Mouse (Mus musculus) CH12.LX (cell line): ENCODE results near the gene AL732309.1. TPM values are rescaled to one million over a fixed set of nuclear protein-coding genes. Genes with fewer than 3 reads are reported as not detected.
A peak's percentile ranks its signal among the peaks of the same experiment; 100 is the strongest.

ENCODE experiments used
- DNase-seq: peaks from one replicate; pipeline ENCODE4 v3.0.0-alpha.2; 2013; ENCODE audit errors: extremely low read depth
- H3K27ac ChIP-seq: 2 replicates; pipeline ENCODE4 v1.5.1; 2012; ENCODE audit warnings: low read depth, mild to moderate bottlenecking, control low read depth, moderate library complexity; ENCODE audit not compliant: insufficient read depth
- H3K27me3 ChIP-seq: replicated peaks from 2 replicates; pipeline ENCODE3; 2012; ENCODE audit warnings: inconsistent platforms
- H3K36me3 ChIP-seq, 2 experiments: replicated peaks in 1 of 2; 2 replicates each; pipeline versions ENCODE3 to v1.6.1; 2012; ENCODE audit warnings: inconsistent platforms in 1 of 2, low read length in 1 of 2, mild to moderate bottlenecking in 1 of 2, mixed read lengths in 1 of 2, moderate library complexity in 1 of 2; ENCODE audit not compliant: control insufficient read depth in 1 of 2, insufficient read depth in 1 of 2
- H3K4me1 ChIP-seq, 2 experiments: 2 replicates each; pipeline ENCODE4 v1.6.1; 2012; ENCODE audit warnings: inconsistent platforms in 1 of 2, moderate library complexity in 1 of 2; ENCODE audit not compliant: insufficient read depth in 2 of 2, control insufficient read depth in 1 of 2
- H3K4me2 ChIP-seq: 2 replicates; pipeline ENCODE4 v1.6.1; 2012; ENCODE audit warnings: low read depth, mild to moderate bottlenecking, control low read depth; ENCODE audit not compliant: poor library complexity, insufficient read depth, severe bottlenecking
- H3K4me3 ChIP-seq, 3 experiments: fragments of 150-350 bp in 1 of 3; sonication (generic) in 1 of 3; replicated peaks in 1 of 3; 2 replicates each; pipeline versions ENCODE3 to v1.5.1; 2011 to 2012; ENCODE audit warnings: low read depth in 2 of 3, low read length in 2 of 3, mild to moderate bottlenecking in 2 of 3, moderate library complexity in 2 of 3, control low read depth in 1 of 3, improper control_type of control experiment in 1 of 3, inconsistent platforms in 1 of 3, mixed read lengths in 1 of 3; ENCODE audit not compliant: poor library complexity in 1 of 3
- H3K79me2 ChIP-seq: replicated peaks from 2 replicates; pipeline ENCODE4 v1.6.1; 2012; ENCODE audit warnings: mild to moderate bottlenecking, moderate library complexity; ENCODE audit not compliant: control insufficient read depth, poor library complexity, insufficient read depth, severe bottlenecking; ENCODE audit errors: extremely low read depth
- H3K9ac ChIP-seq: 2 replicates; pipeline ENCODE4 v1.6.1; 2012; ENCODE audit warnings: low read depth, mild to moderate bottlenecking, control low read depth, moderate library complexity; ENCODE audit not compliant: insufficient read depth
- H3K9me3 ChIP-seq: replicated peaks from 2 replicates; pipeline ENCODE3; 2012; ENCODE audit warnings: low read length, inconsistent platforms, mixed read lengths
- CHD1 ChIP-seq: IDR thresholded peaks from 2 replicates; pipeline ENCODE4 v1.6.1; 2012; ENCODE audit warnings: low read depth, low read length, improper control_type of control experiment, inconsistent platforms
- CHD2 ChIP-seq: IDR thresholded peaks from 2 replicates; pipeline ENCODE4 v1.6.1; 2011; ENCODE audit warnings: low read length, improper control_type of control experiment
- CTCF ChIP-seq, 2 experiments: IDR thresholded peaks in 1 of 2; conservative IDR thresholded peaks in 1 of 2; 2 replicates each; pipeline ENCODE4 v1.5.1; 2011 to 2012; ENCODE audit warnings: low read depth in 2 of 2, low read length in 2 of 2, improper control_type of control experiment in 1 of 2, inconsistent platforms in 1 of 2, mild to moderate bottlenecking in 1 of 2, moderate library complexity in 1 of 2
- E2F4 ChIP-seq: IDR thresholded peaks from 2 replicates; pipeline ENCODE4 v1.6.1; 2011; ENCODE audit warnings: low read depth, low read length, improper control_type of control experiment; ENCODE audit not compliant: insufficient replicate concordance
- ELF1 ChIP-seq: IDR thresholded peaks from 2 replicates; pipeline ENCODE4 v1.6.1; 2014; ENCODE audit warnings: low read depth, mild to moderate bottlenecking, inconsistent platforms, low read length, improper control_type of control experiment
- EP300 ChIP-seq: IDR thresholded peaks from 2 replicates; pipeline ENCODE4 v1.6.1; 2011; ENCODE audit warnings: low read length, improper control_type of control experiment
- GABPA ChIP-seq: IDR thresholded peaks from 2 replicates; pipeline ENCODE4 v1.6.1; 2012; ENCODE audit warnings: low read depth, low read length, improper control_type of control experiment, inconsistent platforms; ENCODE audit not compliant: insufficient replicate concordance
- HCFC1 ChIP-seq: IDR thresholded peaks from 2 replicates; pipeline ENCODE4 v1.6.1; 2012; ENCODE audit warnings: low read depth, mild to moderate bottlenecking, inconsistent platforms, low read length, improper control_type of control experiment
- IRF4 ChIP-seq: IDR thresholded peaks from 2 replicates; pipeline ENCODE4 v1.6.1; 2014; ENCODE audit warnings: low read depth, mild to moderate bottlenecking, inconsistent platforms, low read length, improper control_type of control experiment
- JUN ChIP-seq: IDR thresholded peaks from 2 replicates; pipeline ENCODE4 v1.6.1; 2011; ENCODE audit warnings: low read depth, mild to moderate bottlenecking, low read length, improper control_type of control experiment, moderate library complexity; ENCODE audit not compliant: insufficient read depth
- JUND ChIP-seq: conservative IDR thresholded peaks from 2 replicates; pipeline ENCODE4 v1.6.1; 2011; ENCODE audit warnings: low read depth, low read length, improper control_type of control experiment
- MAFK ChIP-seq: IDR thresholded peaks from 2 replicates; pipeline ENCODE4 v1.6.1; 2011; ENCODE audit warnings: low read length, improper control_type of control experiment; ENCODE audit not compliant: insufficient replicate concordance
- MAX ChIP-seq: IDR thresholded peaks from 2 replicates; pipeline ENCODE4 v1.6.1; 2011; ENCODE audit warnings: low read length, improper control_type of control experiment
- MAZ ChIP-seq: IDR thresholded peaks from 2 replicates; pipeline ENCODE4 v1.6.1; 2012; ENCODE audit warnings: low read depth, mild to moderate bottlenecking, inconsistent platforms, low read length, improper control_type of control experiment, moderate library complexity
- MEF2A ChIP-seq: IDR thresholded peaks from 2 replicates; pipeline ENCODE4 v1.6.1; 2014; ENCODE audit warnings: low read depth, mild to moderate bottlenecking, inconsistent platforms, low read length, improper control_type of control experiment, borderline replicate concordance
- MXI1 ChIP-seq: IDR thresholded peaks from 2 replicates; pipeline ENCODE4 v1.6.1; 2011; ENCODE audit warnings: mild to moderate bottlenecking, low read depth, low read length, improper control_type of control experiment
- NRF1 ChIP-seq: IDR thresholded peaks from 2 replicates; pipeline ENCODE4 v1.6.1; 2014; ENCODE audit warnings: low read depth, mild to moderate bottlenecking, inconsistent platforms, low read length, improper control_type of control experiment, moderate library complexity
- PAX5 ChIP-seq: IDR thresholded peaks from 2 replicates; pipeline ENCODE4 v1.6.1; 2012; ENCODE audit warnings: low read length, inconsistent platforms, mixed read lengths
- POLR2A ChIP-seq: IDR thresholded peaks from 2 replicates; pipeline ENCODE4 v1.6.1; 2011; ENCODE audit warnings: low read depth, mild to moderate bottlenecking, improper control_type of control experiment, low read length
- POLR2AphosphoS2 ChIP-seq: IDR thresholded peaks from 2 replicates; pipeline ENCODE4 v1.6.1; 2011; ENCODE audit warnings: low read depth, low read length, improper control_type of control experiment
- RAD21 ChIP-seq: IDR thresholded peaks from 2 replicates; pipeline ENCODE4 v1.6.1; 2011; ENCODE audit warnings: low read depth, mild to moderate bottlenecking, low read length, improper control_type of control experiment, moderate library complexity
- RCOR1 ChIP-seq: conservative IDR thresholded peaks from 2 replicates; pipeline ENCODE4 v1.6.1; 2012; ENCODE audit warnings: low read depth, mild to moderate bottlenecking, inconsistent platforms, low read length, improper control_type of control experiment
- SIN3A ChIP-seq: IDR thresholded peaks from 2 replicates; pipeline ENCODE4 v1.6.1; 2012; ENCODE audit warnings: low read length, improper control_type of control experiment, inconsistent platforms
- SMC3 ChIP-seq: IDR thresholded peaks from 2 replicates; pipeline ENCODE4 v1.6.1; 2011; ENCODE audit warnings: low read depth, low read length, improper control_type of control experiment
- TCF12 ChIP-seq: IDR thresholded peaks from 2 replicates; pipeline ENCODE4 v1.6.1; 2014; ENCODE audit warnings: low read depth, mild to moderate bottlenecking, inconsistent platforms, low read length, improper control_type of control experiment
- UBTF ChIP-seq: IDR thresholded peaks from 2 replicates; pipeline ENCODE4 v1.6.1; 2012; ENCODE audit warnings: low read depth, mild to moderate bottlenecking, inconsistent platforms, low read length, improper control_type of control experiment, moderate library complexity
- USF1 ChIP-seq: IDR thresholded peaks from 2 replicates; pipeline ENCODE4 v1.6.1; 2014; ENCODE audit warnings: low read depth, mild to moderate bottlenecking, inconsistent platforms, low read length, improper control_type of control experiment
- ZC3H11A ChIP-seq: IDR thresholded peaks from 2 replicates; pipeline ENCODE4 v1.6.1; 2012; ENCODE audit warnings: low read depth, mild to moderate bottlenecking, inconsistent platforms, low read length, improper control_type of control experiment
- ZKSCAN1 ChIP-seq: IDR thresholded peaks from 2 replicates; pipeline ENCODE4 v1.6.1; 2012; ENCODE audit warnings: low read depth, inconsistent platforms, low read length, improper control_type of control experiment, borderline replicate concordance
- ZMIZ1 ChIP-seq: IDR thresholded peaks from 2 replicates; pipeline ENCODE4 v1.6.1; 2012; ENCODE audit warnings: low read depth, mild to moderate bottlenecking, inconsistent platforms, low read length, improper control_type of control experiment
- ZNF384 ChIP-seq: IDR thresholded peaks from 2 replicates; pipeline ENCODE4 v1.6.1; 2012; ENCODE audit warnings: low read depth, low read length, improper control_type of control experiment, inconsistent platforms
- dilution Hi-C: fragments of 300-500 bp; cut with MboI; formaldehyde crosslinking; loops from 2 replicates; pipeline ENCODE4 v1.14.3; 2020; ENCODE audit warnings: low sequenced_read_pairs; ENCODE audit not compliant: extremely low pct_unique_long_range_greater_than_20kb, extremely low pct_ligation_motif_present
- in situ Hi-C: fragments of 300-500 bp; cut with MboI; formaldehyde crosslinking; loops from 3 replicates; pipeline ENCODE4 v1.14.3; 2019; ENCODE audit warnings: low sequenced_read_pairs, low pct_ligation_motif_present, low pct_unique_long_range_greater_than_20kb, mixed read lengths
- polyA plus RNA-seq: library from polyadenylated mRNA; unstranded; fragments of >175 nt; gene quantifications from 2 replicates; pipeline ENCODE4 v1.2.1, GENCODE M21; 2012; ENCODE audit warnings: low read depth; ENCODE audit not compliant: insufficient read length
- total RNA-seq, 2 experiments: library from RNA; depleted of rRNA; stranded (reverse); fragments of 300-350 nt in 1 of 2; fragments of >200 nt in 1 of 2; gene quantifications; 2 replicates each; pipeline ENCODE4 v1.2.3; 2012 to 2014

AL732309.1 gene
- total and polyA plus RNA-seq, 3 experiments, result 4.5 to 8.9 (median 6.7) TPM

- no peaks in the 10 kb centered on the region for H3K27me3 ChIP-seq
- DNase-seq, result no peak
- H3K4me1 ChIP-seq, result peaks cover 9 to 18% of the 10 kb centered on the region in 2 experiments; a peak in 3 of 4 replicates
- no peak overlapping the region for H3K4me2 ChIP-seq
- H3K4me3 ChIP-seq, result no peak overlapping the region
- in situ Hi-C loops (no loop called here), dilution Hi-C loops (no loop called here)
- H3K9me3 ChIP-seq, result no peaks in the 10 kb centered on the region
- no peak overlapping the region for H3K9ac ChIP-seq
- TF ChIP-seq SIN3A (no peak), TCF12 (no peak), RAD21 (no peak), JUN (no peak), RCOR1 (no peak), CHD2 (peak; percentile 65; the same call in 1 of the 2 replicates), NRF1 (no peak), POLR2AphosphoS2 (peak; percentile 97), MEF2A (no peak), CTCF (conservative IDR thresholded peaks at IDR 0.05 in 1 of 2, IDR thresholded peaks at IDR 0.05 in 1 of 2; ENCODE audit: low read depth in 2 of 2, low read length in 2 of 2) (no peak), HCFC1 (no peak), CHD1 (no peak), SMC3 (no peak), UBTF (no peak), MAZ (no peak), ZMIZ1 (peak; percentile 68), JUND (no peak), PAX5 (no peak), ZNF384 (no peak), ZKSCAN1 (no peak), GABPA (no peak), USF1 (no peak), MAFK (no peak), E2F4 (no peak), MXI1 (no peak), ZC3H11A (no peak), EP300 (no peak), ELF1 (no peak), IRF4 (no peak), POLR2A (peak; percentile 47; the same call in 1 of the 2 replicates), MAX (no peak)
- peaks cover 22 to 26% of the 10 kb centered on the region in 2 experiments for H3K36me3 ChIP-seq
- no peak overlapping the region for H3K27ac ChIP-seq
- H3K79me2 ChIP-seq, result peaks cover 9% of the 10 kb centered on the region
These were observed 25.3 kb downstream of the AL732309.1 start for GRCm38 (mm10) chr2:25221331-25221772.
